Mouse (Mus musculus): ENCODE measurements around the gene Synm. TPM values are rescaled to one million over a fixed set of nuclear protein-coding genes. Genes with fewer than 3 reads are reported as not detected.

The Synm gene
- polyA plus RNA-seq, 1 experiment from 2014 or later, result 8.1 TPM

- no peak overlapping the region for H3K4me3 ChIP-seq (ENCODE audit: low read depth, low read length)
- DNase-seq (ENCODE audit: low spot score) (no peak), ATAC-seq (no peak)
- no peak overlapping the region for H3K9ac ChIP-seq (replicated peaks; ENCODE audit: low read depth)
- WGBS, result 60% methylated on average over 5 of the region's 5 CpGs
- TF ChIP-seq CTCF (IDR thresholded peaks at IDR 0.05) (no peak), EP300 (IDR thresholded peaks at IDR 0.05) (no peak)
- no peaks in the 10 kb centered on the region for H3K9me3 ChIP-seq (ENCODE audit: low read length)
- 0 out of 2 replicates have a peak, but pooled peaks cover 5% of the 10 kb centered on the region for H3K36me3 ChIP-seq (ENCODE audit: insufficient read depth, low read length)
- no peak overlapping the region for H3K4me2 ChIP-seq (replicated peaks; ENCODE audit: low read depth, low read length)
- H3K4me1 ChIP-seq (ENCODE audit: insufficient read depth, low read depth, low read length), result peaks cover 19% of the 10 kb centered on the region
- H3K27ac ChIP-seq (ENCODE audit: low read length), result peak overlapping the region; percentile 68
- H3K27me3 ChIP-seq (replicated peaks; ENCODE audit: insufficient read depth, low read length), result no peaks in the 10 kb centered on the region
Measured at GRCm38 (mm10) chr7:67740796-67741195, 18.7 kb downstream of the Synm start.

GRCm38 (mm10) chr7:67740382-67740781, 19.2 kb downstream of the Synm start:
- Histone ChIP-seq H3K4me3 (ENCODE audit: low read depth, low read length) (no peak overlapping the region), H3K27ac (ENCODE audit: low read length) (peak overlapping the region; percentile 16; the same call in 1 of the 2 replicates), H3K4me2 (replicated peaks; ENCODE audit: low read depth, low read length) (no peak overlapping the region), H3K27me3 (replicated peaks; ENCODE audit: insufficient read depth, low read length) (no peaks in the 10 kb centered on the region), H3K4me1 (ENCODE audit: insufficient read depth, low read depth, low read length) (peaks cover 19% of the 10 kb centered on the region), H3K36me3 (ENCODE audit: insufficient read depth, low read length) (0 out of 2 replicates have a peak, but pooled peaks cover 5% of the 10 kb centered on the region), H3K9me3 (ENCODE audit: low read length) (no peaks in the 10 kb centered on the region), H3K9ac (replicated peaks; ENCODE audit: low read depth) (no peak overlapping the region)
- TF ChIP-seq EP300 (IDR thresholded peaks at IDR 0.05) (no peak), CTCF (IDR thresholded peaks at IDR 0.05) (no peak)
- 73% methylated on average over 4 of the region's 4 CpGs for WGBS
- ATAC-seq, result 0 out of 2 replicates have a peak, but pooled peaks have one; percentile 14
- peak; percentile 55 for DNase-seq (ENCODE audit: low spot score)

GRCm38 (mm10) chr7:67732276-67732675, 27.3 kb downstream of the Synm start:
- Histone ChIP-seq H3K27ac (ENCODE audit: low read length) (0 out of 2 replicates have a peak overlapping the region, but pooled peaks have one; percentile 2), H3K9ac (replicated peaks; ENCODE audit: low read depth) (no peak overlapping the region), H3K4me2 (replicated peaks; ENCODE audit: low read depth, low read length) (no peak overlapping the region), H3K9me3 (ENCODE audit: low read length) (no peaks in the 10 kb centered on the region), H3K4me3 (ENCODE audit: low read depth, low read length) (no peak overlapping the region), H3K4me1 (ENCODE audit: insufficient read depth, low read depth, low read length) (no peaks in the 10 kb centered on the region; the same call in 1 of the 2 replicates), H3K27me3 (replicated peaks; ENCODE audit: insufficient read depth, low read length) (no peaks in the 10 kb centered on the region), H3K36me3 (ENCODE audit: insufficient read depth, low read length) (peaks cover 9% of the 10 kb centered on the region; the same call in 1 of the 2 replicates)
- WGBS, result 71% methylated on average over 4 of the region's 4 CpGs
- no peak for TF ChIP-seq CTCF (IDR thresholded peaks at IDR 0.05)
- TF ChIP-seq EP300 (IDR thresholded peaks at IDR 0.05), result no peak
- peak; percentile 20; the same call in 1 of the 2 replicates for ATAC-seq
- peak; percentile 73 for DNase-seq (ENCODE audit: low spot score)

- DNase-seq (ENCODE audit: low spot score) (peak; percentile 75), ATAC-seq (peak; percentile 43)
- Histone ChIP-seq H3K4me3 (ENCODE audit: low read depth, low read length) (no peak overlapping the region), H3K27ac (ENCODE audit: low read length) (peak overlapping the region; percentile 52), H3K36me3 (ENCODE audit: insufficient read depth, low read length) (peaks cover 4% of the 10 kb centered on the region), H3K4me2 (replicated peaks; ENCODE audit: low read depth, low read length) (no peak overlapping the region), H3K9ac (replicated peaks; ENCODE audit: low read depth) (no peak overlapping the region), H3K9me3 (ENCODE audit: low read length) (no peaks in the 10 kb centered on the region), H3K4me1 (ENCODE audit: insufficient read depth, low read depth, low read length) (no peaks in the 10 kb centered on the region; the same call in 1 of the 2 replicates), H3K27me3 (replicated peaks; ENCODE audit: insufficient read depth, low read length) (no peaks in the 10 kb centered on the region)
- WGBS, result 40% methylated on average over 5 of the region's 5 CpGs
- TF ChIP-seq CTCF (IDR thresholded peaks at IDR 0.05) (no peak), EP300 (IDR thresholded peaks at IDR 0.05) (no peak)
Measured at GRCm38 (mm10) chr7:67730431-67731110, 29.0 kb downstream of the Synm start.

GRCm38 (mm10) chr7:67728809-67729208, 30.7 kb downstream of the Synm start:
- Histone ChIP-seq H3K4me3 (ENCODE audit: low read depth, low read length) (no peak overlapping the region), H3K4me2 (replicated peaks; ENCODE audit: low read depth, low read length) (no peak overlapping the region), H3K36me3 (ENCODE audit: insufficient read depth, low read length) (no peaks in the 10 kb centered on the region; the same call in 1 of the 2 replicates), H3K27ac (ENCODE audit: low read length) (no peak overlapping the region), H3K9me3 (ENCODE audit: low read length) (no peaks in the 10 kb centered on the region), H3K9ac (replicated peaks; ENCODE audit: low read depth) (no peak overlapping the region), H3K27me3 (replicated peaks; ENCODE audit: insufficient read depth, low read length) (no peaks in the 10 kb centered on the region), H3K4me1 (ENCODE audit: insufficient read depth, low read depth, low read length) (no peaks in the 10 kb centered on the region; the same call in 1 of the 2 replicates)
- DNase-seq (ENCODE audit: low spot score), result peak; percentile 54
- no peak for TF ChIP-seq EP300 (IDR thresholded peaks at IDR 0.05)
- no peak for TF ChIP-seq CTCF (IDR thresholded peaks at IDR 0.05)
- ATAC-seq, result peak; percentile 49
- 58% methylated on average over 4 of the region's 4 CpGs for whole genome bisulfite sequencing

GRCm38 (mm10) chr7:67728203-67728602, 31.3 kb downstream of the Synm start:
- Histone ChIP-seq H3K36me3 (ENCODE audit: insufficient read depth, low read length) (no peaks in the 10 kb centered on the region; the same call in 1 of the 2 replicates), H3K4me1 (ENCODE audit: insufficient read depth, low read depth, low read length) (no peaks in the 10 kb centered on the region; the same call in 1 of the 2 replicates), H3K27ac (ENCODE audit: low read length) (no peak overlapping the region), H3K4me2 (replicated peaks; ENCODE audit: low read depth, low read length) (no peak overlapping the region), H3K27me3 (replicated peaks; ENCODE audit: insufficient read depth, low read length) (no peaks in the 10 kb centered on the region), H3K9ac (replicated peaks; ENCODE audit: low read depth) (no peak overlapping the region), H3K4me3 (ENCODE audit: low read depth, low read length) (no peak overlapping the region), H3K9me3 (ENCODE audit: low read length) (no peaks in the 10 kb centered on the region)
- ATAC-seq, result 0 out of 2 replicates have a peak, but pooled peaks have one; percentile 10
- 82% methylated on average over 4 of the region's 4 CpGs for WGBS
- TF ChIP-seq EP300 (IDR thresholded peaks at IDR 0.05) (no peak), CTCF (IDR thresholded peaks at IDR 0.05) (no peak)
- DNase-seq (ENCODE audit: low spot score), result no peak
